In the genomic region with DNA sequence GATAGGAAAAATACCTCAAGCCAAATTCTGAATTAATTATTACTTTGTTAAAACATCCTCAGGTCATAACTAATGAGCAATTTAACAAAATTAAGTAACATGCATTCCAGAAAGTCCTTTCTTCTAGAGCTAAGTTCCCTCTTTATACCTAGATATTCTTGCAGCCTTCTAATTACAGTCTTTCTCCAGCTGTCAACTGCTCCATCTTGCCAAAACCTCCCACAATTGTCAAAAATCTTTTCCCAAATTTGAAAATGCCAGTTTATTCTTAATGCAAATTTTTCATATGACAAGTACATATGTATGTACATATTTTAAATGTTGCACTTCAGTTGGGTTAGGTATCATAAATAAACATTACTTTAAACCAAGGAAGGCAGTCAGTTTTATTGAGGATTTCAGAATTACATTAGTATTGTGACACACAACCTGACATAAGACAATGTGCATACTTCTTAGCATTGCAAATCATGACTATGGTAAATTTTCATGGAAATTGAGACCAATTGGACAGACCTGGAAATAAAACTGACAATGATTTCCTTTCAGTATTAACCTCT, we compare ENCODE assay signal across 19 mouse cellular contexts.
DNase-seq lines count a peak whose midpoint lies in the region; ATAC-seq and TF ChIP-seq lines count a peak whose summit lies in the region.
"Had no signal": no experiment of that assay in that cellular context is flagged by ENCODE, and none has a peak within 500 bp of the region (broad histone marks: within the 10 kb centered on the region; RNA-seq: fewer than 3 reads in every experiment).

No protein-coding gene starts in this region.

- H3K4me1 ChIP-seq in forebrain, embryonic 14.5 days (ENCODE audit: control insufficient read depth, insufficient read depth, low read length): no peaks in the 10 kb centered on the region
- H3K4me1 ChIP-seq in forebrain, embryonic 12.5 days: no peaks in the 10 kb centered on the region
- H3K4me1 ChIP-seq in forebrain, postnatal 0 days (ENCODE audit: insufficient read depth): no peaks in the 10 kb centered on the region
- H3K4me1 ChIP-seq: embryonic facial prominence, embryonic 12.5 days; heart, embryonic 12.5 days; hindbrain, embryonic 10.5 days; intestine, embryonic 15.5 days had no signal

- H3K4me3 ChIP-seq in forebrain, embryonic 14.5 days (ENCODE audit: low read depth, low read length): no peak overlapping the region
- no peak overlapping the region for H3K4me3 ChIP-seq in forebrain, embryonic 12.5 days (replicated peaks)
- H3K4me3 ChIP-seq in forebrain, postnatal 0 days (ENCODE audit: low read depth, low read length): no peak overlapping the region
- H3K4me3 ChIP-seq: embryonic facial prominence, embryonic 12.5 days; heart, adult 2 months; heart, embryonic 12.5 days; hindbrain, embryonic 10.5 days; intestine, embryonic 15.5 days had no signal

- TF ChIP-seq CTCF in forebrain, postnatal 0 days (IDR thresholded peaks at IDR 0.05; ENCODE audit: low read depth): no peak

- no peak for ATAC-seq in forebrain, embryonic 14.5 days
- no peak for ATAC-seq in forebrain, embryonic 12.5 days (ENCODE audit: low FRiP score)
- ATAC-seq in forebrain, postnatal 0 days: peak; percentile 58
- ATAC-seq: intestine, embryonic 15.5 days had no signal

- H3K4me2 ChIP-seq in forebrain, embryonic 14.5 days (ENCODE audit: low read length): no peak overlapping the region
- H3K4me2 ChIP-seq in forebrain, embryonic 12.5 days: no peak overlapping the region
- H3K4me2 ChIP-seq in forebrain, postnatal 0 days (ENCODE audit: low read depth): no peak overlapping the region
- H3K4me2 ChIP-seq: embryonic facial prominence, embryonic 12.5 days; heart, embryonic 12.5 days; hindbrain, embryonic 14.5 days; intestine, embryonic 15.5 days had no signal

- no peaks in the 10 kb centered on the region for H3K27me3 ChIP-seq in forebrain, embryonic 14.5 days (replicated peaks; ENCODE audit: control insufficient read depth, insufficient read depth, low read length)
- H3K27me3 ChIP-seq in forebrain, embryonic 12.5 days: no peaks in the 10 kb centered on the region
- H3K27me3 ChIP-seq in forebrain, postnatal 0 days (ENCODE audit: insufficient read depth, low read length): no peaks in the 10 kb centered on the region
- H3K27me3 ChIP-seq: embryonic facial prominence, embryonic 12.5 days; heart, embryonic 12.5 days; intestine, embryonic 15.5 days had no signal

- peak; percentile 16 for DNase-seq in forebrain, embryonic 14.5 days (ENCODE audit: low spot score)
- DNase-seq in frontal cortex, postnatal 36 days (ENCODE audit: low spot score in 2 of 2): peak; percentile 8 to 44
- DNase-seq in frontal cortex, postnatal 14 days (ENCODE audit: low spot score in 2 of 2): no peak
- DNase-seq in brain, adult 2 months (ENCODE audit: low read depth, low spot score): peak; percentile 46
- DNase-seq in forebrain, postnatal 0 days: peak; percentile 44
- DNase-seq in cerebellum, adult 18-20 months: no peak
- DNase-seq: adrenal gland, postnatal 14 days; cerebellum, adult 11 months; cerebellum, adult 9-10 months; cerebellum, postnatal 25 days; gastrocnemius, postnatal 14 days; heart, adult 2 months; kidney, adult 18-20 months had no signal

- no peak overlapping the region for H3K9ac ChIP-seq in forebrain, embryonic 14.5 days (ENCODE audit: low read length)
- no peak overlapping the region for H3K9ac ChIP-seq in forebrain, embryonic 12.5 days
- H3K9ac ChIP-seq in forebrain, postnatal 0 days: no peak overlapping the region
- H3K9ac ChIP-seq: embryonic facial prominence, embryonic 12.5 days; heart, embryonic 12.5 days; hindbrain, embryonic 14.5 days; intestine, embryonic 15.5 days had no signal

- no peak overlapping the region for H3K27ac ChIP-seq in forebrain, embryonic 14.5 days (ENCODE audit: low read depth, low read length)
- no peak overlapping the region for H3K27ac ChIP-seq in forebrain, embryonic 12.5 days
- no peak overlapping the region for H3K27ac ChIP-seq in forebrain, postnatal 0 days (ENCODE audit: low read depth, low read length)
- H3K27ac ChIP-seq: embryonic facial prominence, embryonic 12.5 days; heart, adult 2 months; hindbrain, embryonic 10.5 days; hindbrain, embryonic 14.5 days; intestine, embryonic 15.5 days had no signal

- H3K36me3 ChIP-seq in forebrain, embryonic 14.5 days (ENCODE audit: control insufficient read depth, insufficient read depth, low read length): no peaks in the 10 kb centered on the region
- no peaks in the 10 kb centered on the region for H3K36me3 ChIP-seq in forebrain, embryonic 12.5 days (replicated peaks)
- no peaks in the 10 kb centered on the region for H3K36me3 ChIP-seq in forebrain, postnatal 0 days (ENCODE audit: insufficient read depth)
- H3K36me3 ChIP-seq: embryonic facial prominence, embryonic 12.5 days; heart, embryonic 12.5 days; hindbrain, embryonic 10.5 days; intestine, embryonic 15.5 days had no signal

- H3K9me3 ChIP-seq in forebrain, embryonic 14.5 days (replicated peaks; ENCODE audit: control insufficient read depth, low read length): no peaks in the 10 kb centered on the region
- H3K9me3 ChIP-seq in forebrain, embryonic 12.5 days: no peaks in the 10 kb centered on the region
- no peaks in the 10 kb centered on the region for H3K9me3 ChIP-seq in forebrain, postnatal 0 days (ENCODE audit: low read length)
- H3K9me3 ChIP-seq: embryonic facial prominence, embryonic 12.5 days; heart, embryonic 12.5 days; hindbrain, embryonic 10.5 days; intestine, embryonic 15.5 days had no signal

Comparison
In these comparisons a context has a peak if more than half of its experiments do, and no peak if none do; other contexts are left out.
1. DNase-seq: peak in forebrain, embryonic 14.5 days (single experiment), frontal cortex, postnatal 36 days (2 of 2), brain, adult 2 months (single experiment) and forebrain, postnatal 0 days (single experiment); none in frontal cortex, postnatal 14 days (0 of 2) and cerebellum, adult 18-20 months (0 of 2).